Mouse (Mus musculus) kidney, embryonic 16.5 days (tissue): ENCODE measurements around the gene Gm20388. TPM values are rescaled to one million over a fixed set of nuclear protein-coding genes. Genes with fewer than 3 reads are reported as not detected.

Source experiments
- ATAC-seq: fragments of 200-750 bp; cut with Nextera tagmentation; 2 replicates; pipeline ENCODE4 v1.8.0; 2017; ENCODE audit warnings: moderate TSS enrichment; ENCODE audit not compliant: low FRiP score, low TSS enrichment
- H3K27ac ChIP-seq: fragments of 300-500 bp; sonication (generic); 2 replicates; pipeline ENCODE4 v1.5.1; 2014; ENCODE audit warnings: low read length
- H3K27me3 ChIP-seq: fragments of 300-500 bp; sonication (generic); 2 replicates; pipeline ENCODE4 v1.6.1; 2014; ENCODE audit warnings: low read length, control low read depth, mixed read lengths; ENCODE audit not compliant: insufficient read depth
- H3K36me3 ChIP-seq: fragments of 300-500 bp; sonication (generic); 2 replicates; pipeline ENCODE4 v1.6.1; 2014; ENCODE audit warnings: low read length, control low read depth, mixed read lengths; ENCODE audit not compliant: insufficient read depth
- H3K4me1 ChIP-seq: fragments of 300-500 bp; sonication (generic); 2 replicates; pipeline ENCODE4 v1.6.1; 2014; ENCODE audit warnings: low read length, control low read depth, mixed read lengths; ENCODE audit not compliant: insufficient read depth
- H3K4me2 ChIP-seq: fragments of 300-500 bp; sonication (generic); replicated peaks from 2 replicates; pipeline ENCODE4 v1.6.1; 2014; ENCODE audit warnings: low read depth, low read length
- H3K4me3 ChIP-seq: fragments of 300-500 bp; sonication (generic); 2 replicates; pipeline ENCODE4 v1.5.1; 2014; ENCODE audit warnings: mild to moderate bottlenecking, low read length
- H3K9ac ChIP-seq: fragments of 300-500 bp; sonication (generic); replicated peaks from 2 replicates; pipeline ENCODE4 v1.6.1; 2014; ENCODE audit warnings: low read length
- H3K9me3 ChIP-seq: fragments of 300-500 bp; sonication (generic); 2 replicates; pipeline ENCODE4 v1.6.1; 2016; ENCODE audit warnings: low read length, control low read depth
- WGBS: fragments of 180-500 bp; shearing (Covaris S2); extraction: QIAGEN DNeasy Blood & Tissue Kit; methylation state at CpG from one replicate; pipeline ENCODE4 v1.1.7; 2014; 5-methylcytosine and 5-hydroxymethylcytosine counted together
- polyA plus RNA-seq: library from polyadenylated mRNA; unstranded; fragments of >200 nt; fragmentation: Nextera tagmentation; extraction: Ambion mirVana; gene quantifications from 2 replicates; pipeline ENCODE4 v1.2.1, GENCODE M21; 2015

Gene Gm20388
- polyA plus RNA-seq, 1 experiment from 2014 or later: 7.7 TPM

GRCm38 (mm10) chr8:120731582-120731981 lies 820.9 kb downstream of the Gm20388 start:
- Histone ChIP-seq H3K4me3 (no peak overlapping the region), H3K27me3 (peaks cover 15% of the 10 kb centered on the region), H3K36me3 (no peaks in the 10 kb centered on the region), H3K4me1 (peaks cover 8% of the 10 kb centered on the region), H3K27ac (no peak overlapping the region), H3K9ac (no peak overlapping the region), H3K4me2 (no peak overlapping the region), H3K9me3 (no peaks in the 10 kb centered on the region)
- whole genome bisulfite sequencing: 44% methylated on average over 14 of the region's 14 CpGs
- ATAC-seq: no peak

DNA sequence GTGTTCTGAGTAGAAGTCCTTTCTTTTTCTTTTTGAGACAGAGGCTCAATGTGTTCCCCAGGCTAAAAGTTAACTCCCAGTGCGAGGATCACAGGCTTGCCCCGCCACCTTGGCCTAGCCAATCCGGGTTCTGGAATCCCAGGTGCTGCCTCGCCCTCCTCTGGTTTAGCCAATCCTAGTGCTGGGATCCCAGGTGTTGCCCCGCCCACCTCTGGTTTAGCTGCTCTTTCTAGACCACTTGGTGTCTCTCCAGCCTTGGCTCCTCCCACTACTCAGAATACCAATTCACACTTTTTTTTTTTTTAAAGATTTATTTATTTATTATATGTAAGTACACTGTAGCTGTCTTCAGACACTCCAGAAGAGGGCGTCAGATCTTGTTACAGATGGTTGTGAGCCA lies 821.4 kb downstream of the Gm20388 start:
- 56% methylated on average over 5 of the region's 6 CpGs for WGBS
- no peaks in the 10 kb centered on the region for H3K9me3 ChIP-seq
- no peak overlapping the region for H3K4me3 ChIP-seq
- H3K27me3 ChIP-seq: peaks cover 18% of the 10 kb centered on the region
- H3K36me3 ChIP-seq: no peaks in the 10 kb centered on the region
- ATAC-seq: no peak
- peaks cover 11% of the 10 kb centered on the region for H3K4me1 ChIP-seq
- H3K27ac ChIP-seq: no peak overlapping the region
- H3K9ac ChIP-seq: no peak overlapping the region
- no peak overlapping the region for H3K4me2 ChIP-seq

GRCm38 (mm10) chr8:120735770-120736481 lies 825.3 kb downstream of the Gm20388 start, which contains the start of gene Irf8:
Irf8 (plus strand) TSS chr8:120736358.
- ATAC-seq: peak; percentile 88
- H3K36me3 ChIP-seq: no peaks in the 10 kb centered on the region; the same call in 1 of the 2 replicates
- peaks cover 36% of the 10 kb centered on the region for H3K27me3 ChIP-seq
- H3K9ac ChIP-seq: peak within 1 kb of the TSS; percentile 67
- no peak within 1 kb of the TSS for H3K27ac ChIP-seq
- peak within 1 kb of the TSS; percentile 98 for H3K4me2 ChIP-seq
- WGBS: under 1% methylated on average over 62 of the region's 62 CpGs
- peak within 1 kb of the TSS; percentile 58 for H3K4me3 ChIP-seq
- H3K4me1 ChIP-seq: peaks cover 11% of the 10 kb centered on the region
- H3K9me3 ChIP-seq: no peaks in the 10 kb centered on the region

- WGBS: 2% methylated on average over 11 of the region's 11 CpGs
These were observed 825.8 kb downstream of the Gm20388 start for GRCm38 (mm10) chr8:120736486-120736885.

GRCm38 (mm10) chr8:120737166-120737565 lies 826.5 kb downstream of the Gm20388 start:
- Histone ChIP-seq H3K27me3 (peaks cover 36% of the 10 kb centered on the region), H3K4me1 (peaks cover 11% of the 10 kb centered on the region), H3K4me3 (peak overlapping the region; percentile 58; the same call in 1 of the 2 replicates), H3K9me3 (no peaks in the 10 kb centered on the region), H3K9ac (no peak overlapping the region), H3K36me3 (no peaks in the 10 kb centered on the region; the same call in 1 of the 2 replicates), H3K27ac (no peak overlapping the region), H3K4me2 (peak overlapping the region; percentile 98)
- WGBS: 57% methylated on average over 7 of the region's 7 CpGs
- no peak for ATAC-seq

More at GRCm38 (mm10) chr8:120736486-120736885, 825.8 kb downstream of the Gm20388 start:
- no peak overlapping the region for H3K27ac ChIP-seq
- peak overlapping the region; percentile 58 for H3K4me3 ChIP-seq
- peaks cover 11% of the 10 kb centered on the region for H3K4me1 ChIP-seq
- H3K9ac ChIP-seq: peak overlapping the region; percentile 67
- ATAC-seq: peak; percentile 69; the same call in 1 of the 2 replicates
- no peaks in the 10 kb centered on the region; the same call in 1 of the 2 replicates for H3K36me3 ChIP-seq
- H3K9me3 ChIP-seq: no peaks in the 10 kb centered on the region
- H3K4me2 ChIP-seq: peak overlapping the region; percentile 98
- peaks cover 36% of the 10 kb centered on the region for H3K27me3 ChIP-seq

- H3K9ac ChIP-seq: no peak overlapping the region
- H3K27ac ChIP-seq: no peak overlapping the region
- WGBS: 85% methylated on average over 4 of the region's 4 CpGs
- no peak overlapping the region for H3K4me2 ChIP-seq
- no peaks in the 10 kb centered on the region; the same call in 1 of the 2 replicates for H3K36me3 ChIP-seq
- ATAC-seq: no peak
- H3K9me3 ChIP-seq: no peaks in the 10 kb centered on the region
- H3K4me1 ChIP-seq: peaks cover 18% of the 10 kb centered on the region
- H3K27me3 ChIP-seq: peaks cover 36% of the 10 kb centered on the region
- no peak overlapping the region for H3K4me3 ChIP-seq
These were observed 828.1 kb downstream of the Gm20388 start for GRCm38 (mm10) chr8:120738771-120739170.

DNA sequence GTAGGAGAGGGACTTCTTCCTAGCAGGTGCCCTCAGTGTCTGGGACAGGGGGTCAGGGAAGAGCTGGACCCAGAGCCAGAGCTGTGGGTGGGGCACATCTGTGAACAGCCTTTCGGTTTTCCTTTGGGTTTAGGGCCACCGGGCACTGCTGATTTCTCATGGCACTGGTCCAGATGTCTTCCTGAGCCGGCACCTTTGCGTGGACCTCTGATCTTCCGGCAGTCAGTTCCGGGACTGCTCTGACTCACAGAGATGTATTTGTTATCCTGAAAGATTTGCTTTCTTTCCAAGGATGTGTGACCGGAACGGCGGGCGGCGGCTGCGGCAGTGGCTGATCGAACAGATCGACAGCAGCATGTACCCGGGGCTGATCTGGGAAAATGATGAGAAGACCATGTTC lies 828.9 kb downstream of the Gm20388 start:
- Histone ChIP-seq H3K4me1 (peaks cover 26% of the 10 kb centered on the region), H3K4me2 (no peak overlapping the region), H3K36me3 (no peaks in the 10 kb centered on the region; the same call in 1 of the 2 replicates), H3K27ac (no peak overlapping the region), H3K4me3 (no peak overlapping the region), H3K9ac (no peak overlapping the region), H3K27me3 (peaks cover 32% of the 10 kb centered on the region), H3K9me3 (no peaks in the 10 kb centered on the region)
- ATAC-seq: no peak
- 74% methylated on average over 15 of the region's 15 CpGs for WGBS

DNA sequence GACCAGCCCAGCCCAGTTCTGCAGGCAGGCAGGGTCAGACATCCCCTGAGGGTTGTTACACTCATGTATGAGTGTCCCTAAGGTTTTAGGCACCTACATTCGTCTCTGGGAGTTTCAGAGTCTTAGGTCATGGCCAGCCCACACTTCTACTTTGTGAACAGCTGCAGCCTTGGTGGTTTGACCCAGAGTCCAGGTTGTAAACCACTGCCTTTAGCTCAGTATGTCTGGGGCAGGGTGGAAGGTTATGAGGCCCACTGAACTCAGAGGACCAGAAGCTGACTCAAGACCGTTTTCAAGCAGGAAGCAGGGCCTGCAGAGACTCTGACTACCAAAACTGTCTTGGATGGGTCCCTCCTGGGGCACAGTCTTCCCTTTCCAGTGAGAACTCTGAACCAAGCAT lies 829.9 kb downstream of the Gm20388 start:
- H3K27ac ChIP-seq: no peak overlapping the region
- no peak overlapping the region for H3K4me3 ChIP-seq
- no peaks in the 10 kb centered on the region for H3K9me3 ChIP-seq
- H3K4me1 ChIP-seq: peaks cover 32% of the 10 kb centered on the region
- no peaks in the 10 kb centered on the region; the same call in 1 of the 2 replicates for H3K36me3 ChIP-seq
- H3K9ac ChIP-seq: no peak overlapping the region
- H3K4me2 ChIP-seq: no peak overlapping the region
- peaks cover 22% of the 10 kb centered on the region for H3K27me3 ChIP-seq
- WGBS: 50% methylated on average over 2 of the region's 2 CpGs
- no peak for ATAC-seq

GRCm38 (mm10) chr8:120741001-120741400 lies 830.4 kb downstream of the Gm20388 start:
- Histone ChIP-seq H3K9me3 (no peaks in the 10 kb centered on the region), H3K4me2 (no peak overlapping the region), H3K4me1 (peaks cover 31% of the 10 kb centered on the region), H3K27me3 (peaks cover 21% of the 10 kb centered on the region), H3K4me3 (no peak overlapping the region), H3K9ac (no peak overlapping the region), H3K27ac (no peak overlapping the region), H3K36me3 (no peaks in the 10 kb centered on the region; the same call in 1 of the 2 replicates)
- ATAC-seq: no peak
- WGBS: 81% methylated on average over 17 of the region's 17 CpGs
